Mouse (Mus musculus) heart, adult 8-10 months (tissue): Measurements from ENCODE around the gene Shkbp1. TPM values are rescaled to one million over a fixed set of nuclear protein-coding genes. Genes with fewer than 3 reads are reported as not detected.

ENCODE experiments used
- DNase-seq: peaks from one replicate; pipeline ENCODE4 v3.0.0; 2022; ENCODE audit warnings: low spot score
- total RNA-seq, 4 experiments: library from RNA; stranded (reverse); gene quantifications; 2 replicates each; pipeline ENCODE4 v1.2.4; 2022

Shkbp1 gene
- total RNA-seq, 4 experiments from 2014 or later: 4.8 to 8.0 (median 6.0) TPM

- DNase-seq: peak; percentile 84
Observed at GRCm38 (mm10) chr7:27334405-27334911, 21.4 kb downstream of the Shkbp1 start.

- no peak for DNase-seq
Observed at GRCm38 (mm10) chr7:27333316-27333941, 22.4 kb downstream of the Shkbp1 start.

GRCm38 (mm10) chr7:27332353-27333199 is 23.2 kb downstream of the Shkbp1 start:
- peak; percentile 92 for DNase-seq

GRCm38 (mm10) chr7:27331854-27332253 is 24.0 kb downstream of the Shkbp1 start:
- DNase-seq: no peak

- peak; percentile 73 for DNase-seq
Observed at GRCm38 (mm10) chr7:27331541-27331851, 24.3 kb downstream of the Shkbp1 start.

GRCm38 (mm10) chr7:27330709-27331540 is 24.9 kb downstream of the Shkbp1 start:
- peak; percentile 93 for DNase-seq

GRCm38 (mm10) chr7:27329981-27330380 is 25.8 kb downstream of the Shkbp1 start:
- DNase-seq: no peak

GRCm38 (mm10) chr7:27329326-27329947 is 26.4 kb downstream of the Shkbp1 start:
- DNase-seq: no peak

GRCm38 (mm10) chr7:27328648-27329047 is 27.2 kb downstream of the Shkbp1 start:
- DNase-seq: no peak

GRCm38 (mm10) chr7:27328161-27328560 is 27.7 kb downstream of the Shkbp1 start:
- no peak for DNase-seq

- no peak for DNase-seq
Observed at GRCm38 (mm10) chr7:27327500-27327899, 28.3 kb downstream of the Shkbp1 start.

- DNase-seq: no peak
Observed at GRCm38 (mm10) chr7:27326101-27326880, 29.5 kb downstream of the Shkbp1 start.

- DNase-seq: peak; percentile 85
Observed at GRCm38 (mm10) chr7:27325697-27326096, 30.1 kb downstream of the Shkbp1 start.

- DNase-seq: no peak
Observed at GRCm38 (mm10) chr7:27324928-27325327, 30.9 kb downstream of the Shkbp1 start.

- DNase-seq: no peak
Observed at GRCm38 (mm10) chr7:27324161-27324560, 31.7 kb downstream of the Shkbp1 start.

GRCm38 (mm10) chr7:27323001-27323400 is 32.8 kb downstream of the Shkbp1 start:
- no peak for DNase-seq

- no peak for DNase-seq
Observed at GRCm38 (mm10) chr7:27322291-27322690, 33.5 kb downstream of the Shkbp1 start.

GRCm38 (mm10) chr7:27319411-27319810 is 36.4 kb downstream of the Shkbp1 start:
- DNase-seq: no peak

GRCm38 (mm10) chr7:27315958-27316357 is 39.9 kb downstream of the Shkbp1 start:
- no peak for DNase-seq

GRCm38 (mm10) chr7:27314393-27314792 is 41.4 kb downstream of the Shkbp1 start:
- no peak for DNase-seq
